Mouse (Mus musculus) stomach, embryonic 16.5 days (tissue): ENCODE data around the gene Eaf1. TPM values are rescaled to one million over a fixed set of nuclear protein-coding genes. Genes with fewer than 3 reads are reported as not detected.
"Not testable (repeated sequence)": the region's sequence is repeated elsewhere in the genome, so short reads cannot be mapped to it uniquely, and the experiment has no call there.

Source experiments
- ATAC-seq: fragments of 200-750 bp; cut with Nextera tagmentation; 2 replicates; pipeline ENCODE4 v1.8.0; 2017; ENCODE audit warnings: moderate number of reproducible peaks, moderate TSS enrichment; ENCODE audit not compliant: insufficient read depth, low FRiP score
- H3K27ac ChIP-seq: fragments of 300-500 bp; sonication (generic); 2 replicates; pipeline ENCODE4 v1.5.1; 2014; ENCODE audit warnings: low read length
- H3K27me3 ChIP-seq: fragments of 300-500 bp; sonication (generic); 2 replicates; pipeline ENCODE4 v1.6.1; 2014; ENCODE audit warnings: low read length, control low read depth, mixed read lengths; ENCODE audit not compliant: control insufficient read depth, insufficient read depth
- H3K36me3 ChIP-seq: fragments of 300-500 bp; sonication (generic); 2 replicates; pipeline ENCODE4 v1.6.1; 2014; ENCODE audit warnings: low read length; ENCODE audit not compliant: control insufficient read depth, insufficient read depth
- H3K4me1 ChIP-seq: fragments of 300-500 bp; sonication (generic); 2 replicates; pipeline ENCODE4 v1.6.1; 2014; ENCODE audit warnings: low read length, control low read depth, mixed read lengths; ENCODE audit not compliant: control insufficient read depth, insufficient read depth
- H3K4me2 ChIP-seq: fragments of 300-500 bp; sonication (generic); 2 replicates; pipeline ENCODE4 v1.6.1; 2014; ENCODE audit warnings: low read depth, low read length, mixed read lengths
- H3K4me3 ChIP-seq: fragments of 300-500 bp; sonication (generic); replicated peaks from 2 replicates; pipeline ENCODE4 v1.5.1; 2014; ENCODE audit warnings: mild to moderate bottlenecking, low read length
- H3K9ac ChIP-seq: fragments of 300-500 bp; sonication (generic); 2 replicates; pipeline ENCODE4 v1.6.1; 2014; ENCODE audit warnings: low read length
- H3K9me3 ChIP-seq: fragments of 300-500 bp; sonication (generic); replicated peaks from 2 replicates; pipeline ENCODE4 v1.6.1; 2016; ENCODE audit warnings: low read length, control low read depth; ENCODE audit not compliant: control insufficient read depth
- WGBS: fragments of 180-500 bp; shearing (Covaris S2); extraction: QIAGEN DNeasy Blood & Tissue Kit; methylation state at CpG from one replicate; pipeline ENCODE4 v1.1.7; 2014; 5-methylcytosine and 5-hydroxymethylcytosine counted together
- polyA plus RNA-seq: library from polyadenylated mRNA; unstranded; fragments of >200 nt; fragmentation: Nextera tagmentation; extraction: Ambion mirVana; gene quantifications from 2 replicates; pipeline ENCODE4 v1.2.1, GENCODE M21; 2015

The Eaf1 gene
- polyA plus RNA-seq = 21.2 and 24.7 TPM in 2 replicates

DNA sequence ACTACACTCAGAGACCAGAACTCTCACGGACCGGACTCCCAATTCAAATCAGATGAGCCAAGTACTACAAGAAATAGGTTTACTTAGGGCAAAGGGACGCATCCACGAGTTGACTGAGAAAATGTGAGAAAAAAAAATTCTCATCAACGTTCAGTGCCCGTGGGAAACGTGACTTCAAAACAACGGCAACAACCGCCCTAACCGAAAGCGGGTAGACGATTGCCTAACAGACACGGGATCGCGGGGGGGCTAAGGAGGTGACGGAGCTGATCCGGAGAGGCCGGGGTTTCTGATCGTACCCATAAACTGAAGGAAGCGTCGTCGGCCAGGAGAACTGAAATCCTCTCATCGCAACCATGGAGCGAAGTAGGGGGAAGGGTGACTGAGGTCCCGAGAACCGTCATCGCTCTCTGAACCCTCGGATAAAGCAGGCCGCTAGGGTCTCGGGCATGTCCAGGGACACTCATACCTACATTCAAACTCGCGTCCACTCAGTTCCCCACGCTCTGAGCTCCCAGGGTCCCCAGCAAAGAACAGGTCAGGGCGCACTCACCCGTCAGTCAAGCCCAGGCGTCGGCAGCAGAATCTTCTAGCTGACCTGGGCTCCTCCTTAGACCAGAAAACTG is at the start of gene Eaf1:
Eaf1 (plus strand) TSS at position 51 of the 626 bp plus-strand sequence.
- H3K4me2 ChIP-seq = peak within 1 kb of the TSS; percentile 91
- peaks cover 5% of the 10 kb centered on the region; the same call in 1 of the 2 replicates for H3K36me3 ChIP-seq
- WGBS = 1% methylated on average over 37 of the region's 37 CpGs
- no peaks in the 10 kb centered on the region for H3K27me3 ChIP-seq
- peaks cover 24% of the 10 kb centered on the region for H3K4me1 ChIP-seq
- peak; percentile 25 for ATAC-seq
- peak within 1 kb of the TSS; percentile 92 for H3K4me3 ChIP-seq
- H3K9me3 ChIP-seq = no peaks in the 10 kb centered on the region
- peak within 1 kb of the TSS; percentile 82 for H3K27ac ChIP-seq
- peak within 1 kb of the TSS; percentile 96 for H3K9ac ChIP-seq

DNA sequence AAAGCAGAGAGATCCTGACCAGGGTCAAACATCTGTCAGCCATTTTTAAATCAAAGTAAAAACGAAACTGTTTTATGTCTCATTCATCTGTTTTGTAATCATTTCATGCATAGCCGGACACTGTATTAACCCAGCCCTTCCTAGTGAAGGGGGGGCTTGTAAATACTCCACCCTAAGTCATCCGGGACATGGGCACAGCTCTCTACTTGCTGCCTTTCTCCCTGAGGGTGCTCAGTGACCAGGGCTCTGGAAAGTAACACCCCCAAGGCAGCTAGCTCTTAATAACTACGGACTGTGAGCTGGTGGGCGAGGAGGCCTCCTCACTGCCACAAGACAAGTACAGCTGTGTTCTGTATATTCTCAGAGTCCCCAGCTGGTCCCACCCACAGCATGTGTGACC is 45.2 kb upstream of the Eaf1 start:
- H3K4me1 ChIP-seq = 0 out of 2 replicates have a peak, but pooled peaks cover 3% of the 10 kb centered on the region
- H3K4me2 ChIP-seq = no peak overlapping the region
- no peak for ATAC-seq
- no peaks in the 10 kb centered on the region for H3K9me3 ChIP-seq
- H3K4me3 ChIP-seq = no peak overlapping the region
- no peak overlapping the region for H3K9ac ChIP-seq
- no peaks in the 10 kb centered on the region for H3K27me3 ChIP-seq
- WGBS = 43% methylated on average over 5 of the region's 5 CpGs
- H3K36me3 ChIP-seq = no peaks in the 10 kb centered on the region
- H3K27ac ChIP-seq = peak overlapping the region; percentile 28

DNA sequence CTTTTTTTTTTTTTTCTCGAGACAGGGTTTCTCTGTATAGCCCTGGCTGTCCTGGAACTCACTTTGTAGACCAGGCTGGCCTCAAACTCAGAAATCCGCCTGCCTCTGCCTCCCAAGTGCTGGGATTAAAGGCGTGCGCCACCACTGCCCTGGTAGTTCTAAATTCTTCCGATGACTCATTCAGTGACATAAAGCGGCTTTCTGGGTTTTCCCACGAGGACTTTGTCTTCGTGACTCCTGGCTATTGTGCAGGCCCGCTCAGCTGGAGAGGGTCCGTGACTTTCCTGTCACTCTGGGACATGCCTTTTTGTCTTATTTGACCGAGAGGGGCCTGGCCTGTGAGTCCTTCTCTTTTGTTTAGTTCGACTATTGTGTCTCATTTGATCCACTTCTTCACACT is 40.3 kb upstream of the Eaf1 start:
- 78% methylated on average over 12 of the region's 12 CpGs for WGBS
- not testable (repeated sequence) for H3K9ac ChIP-seq

DNA sequence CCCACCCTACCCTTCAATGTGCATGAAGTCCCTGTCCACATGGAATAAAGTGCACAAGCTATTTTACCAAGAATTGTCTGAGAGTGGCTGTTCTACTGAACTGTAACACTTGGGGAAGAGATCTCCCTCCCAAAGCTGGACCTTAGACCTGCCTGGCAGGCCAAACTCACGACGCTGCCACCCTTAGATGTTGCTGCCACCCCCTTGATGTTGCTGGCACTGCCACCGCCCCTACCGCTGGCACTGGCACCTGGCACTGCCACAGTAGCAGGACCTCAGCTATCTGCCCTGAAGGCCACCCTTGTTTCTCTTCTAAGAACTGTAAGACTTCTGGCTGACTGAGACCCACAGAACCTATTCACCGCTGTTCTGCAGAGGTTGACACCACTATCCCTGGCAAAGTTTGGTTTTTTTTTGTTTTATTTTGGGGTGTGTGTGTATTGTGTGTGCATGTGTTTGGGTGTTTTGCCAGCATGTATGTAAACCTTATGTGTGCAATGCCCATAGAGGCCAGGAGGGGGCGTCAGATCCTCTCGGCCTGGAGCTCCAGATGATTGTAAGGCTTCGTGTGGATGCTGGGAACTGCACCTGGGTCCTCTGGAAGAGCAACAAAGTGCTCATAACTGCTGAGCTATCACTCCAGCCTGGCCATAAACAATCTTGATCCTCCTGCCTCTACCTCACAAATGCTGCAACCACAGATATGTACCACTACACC is 39.2 kb upstream of the Eaf1 start:
- H3K36me3 ChIP-seq = no peaks in the 10 kb centered on the region
- WGBS = 89% methylated on average over 8 of the region's 8 CpGs
- H3K4me1 ChIP-seq = no peaks in the 10 kb centered on the region; the same call in 1 of the 2 replicates
- H3K27me3 ChIP-seq = no peaks in the 10 kb centered on the region
- H3K4me2 ChIP-seq = no peak overlapping the region
- H3K9me3 ChIP-seq = no peaks in the 10 kb centered on the region
- ATAC-seq = no peak
- no peak overlapping the region for H3K9ac ChIP-seq
- no peak overlapping the region for H3K4me3 ChIP-seq
- H3K27ac ChIP-seq = no peak overlapping the region

More for the DNA sequence above, 40.3 kb upstream of the Eaf1 start:
- not testable (repeated sequence) for H3K9me3 ChIP-seq, H3K4me2 ChIP-seq, ATAC-seq, H3K4me1 ChIP-seq, H3K27ac ChIP-seq, H3K4me3 ChIP-seq, H3K27me3 ChIP-seq, H3K36me3 ChIP-seq

DNA sequence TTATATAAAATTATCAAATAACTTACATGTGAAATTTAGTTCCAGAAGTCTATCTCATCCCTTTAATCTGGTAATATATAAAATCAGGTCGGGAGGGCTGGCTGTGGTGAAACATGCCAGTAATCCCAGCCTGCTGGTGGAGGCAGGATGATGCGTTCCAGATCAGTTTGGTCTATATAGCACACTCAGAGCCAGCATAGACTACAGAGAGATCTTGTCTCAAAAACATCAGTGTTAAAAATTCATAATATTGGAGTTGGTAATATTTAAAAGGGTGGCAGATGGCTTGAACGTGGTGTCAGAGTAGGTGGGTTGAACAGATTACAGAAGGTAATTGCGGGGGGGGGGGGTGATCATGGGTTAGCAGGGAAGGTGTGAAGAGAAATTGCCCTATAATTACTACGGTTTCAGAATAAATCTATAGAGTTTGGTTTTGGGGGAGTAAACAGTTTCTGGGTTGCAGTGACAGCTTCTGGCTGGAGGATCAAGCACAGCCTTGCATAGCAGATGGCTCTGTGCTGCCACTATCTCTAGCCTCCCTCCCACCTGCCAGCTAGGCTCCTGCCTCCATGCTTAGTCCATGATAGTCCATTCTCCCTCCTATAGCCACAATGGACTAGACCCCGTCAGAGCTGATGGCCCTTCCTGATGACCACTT is 38.0 kb upstream of the Eaf1 start:
- ATAC-seq = no peak
- WGBS = 78% methylated on average over 6 of the region's 6 CpGs
- no peak overlapping the region for H3K27ac ChIP-seq
- no peak overlapping the region for H3K4me3 ChIP-seq
- H3K9me3 ChIP-seq = no peaks in the 10 kb centered on the region
- H3K9ac ChIP-seq = no peak overlapping the region
- H3K36me3 ChIP-seq = no peaks in the 10 kb centered on the region
- no peaks in the 10 kb centered on the region for H3K27me3 ChIP-seq
- H3K4me1 ChIP-seq = no peaks in the 10 kb centered on the region; the same call in 1 of the 2 replicates
- H3K4me2 ChIP-seq = no peak overlapping the region

DNA sequence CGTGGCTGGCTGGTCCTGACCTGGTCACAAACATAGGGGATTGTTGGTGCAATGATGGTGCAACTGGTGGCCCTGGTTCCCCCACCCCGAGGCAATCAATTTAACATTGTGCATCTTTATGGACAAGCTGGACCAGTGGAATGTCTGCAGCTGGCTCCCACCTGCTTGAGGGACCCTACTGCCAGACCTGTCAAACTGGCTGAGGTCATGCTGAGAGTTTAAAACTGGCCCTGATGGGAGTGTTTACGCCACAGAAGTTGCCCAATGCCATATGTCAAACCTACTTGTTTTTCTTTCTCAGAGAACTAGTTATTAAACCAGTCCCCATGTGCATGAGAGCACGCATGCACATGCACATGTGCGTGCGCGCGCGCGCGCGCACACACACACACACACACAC is 36.2 kb upstream of the Eaf1 start:
- Histone ChIP-seq H3K4me3 (no peak overlapping the region), H3K4me1 (no peaks in the 10 kb centered on the region; the same call in 1 of the 2 replicates)
- WGBS = 83% methylated on average over 12 of the region's 12 CpGs

DNA sequence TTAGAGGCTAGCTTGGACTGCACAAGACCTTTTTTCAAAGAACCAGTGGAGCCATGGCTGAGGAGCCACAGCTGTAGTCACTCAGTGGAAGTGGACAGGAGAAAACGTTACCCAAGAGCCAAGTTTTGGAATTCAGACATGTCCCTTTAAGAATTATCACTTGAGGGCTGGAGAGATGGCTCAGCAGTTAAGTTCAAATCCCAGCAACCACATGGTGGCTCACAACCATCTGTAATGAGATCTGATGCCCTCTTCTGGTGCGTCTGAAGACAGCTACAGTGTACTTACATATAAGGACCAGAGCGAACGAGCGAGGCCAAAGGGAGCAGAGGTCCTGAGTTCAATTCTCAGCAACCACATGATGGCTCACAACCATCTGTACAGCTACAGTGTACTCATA is 32.0 kb upstream of the Eaf1 start:
- H3K9ac ChIP-seq, H3K4me3 ChIP-seq, ATAC-seq, H3K27me3 ChIP-seq, H3K36me3 ChIP-seq, H3K9me3 ChIP-seq, H3K4me1 ChIP-seq, H3K27ac ChIP-seq, H3K4me2 ChIP-seq: not testable (repeated sequence)
- 68% methylated on average over 5 of the region's 5 CpGs for WGBS

More for the DNA sequence above, 36.2 kb upstream of the Eaf1 start:
- Histone ChIP-seq H3K4me2 (no peak overlapping the region), H3K9me3 (no peaks in the 10 kb centered on the region), H3K9ac (no peak overlapping the region), H3K36me3 (no peaks in the 10 kb centered on the region), H3K27me3 (no peaks in the 10 kb centered on the region), H3K27ac (no peak overlapping the region)
- no peak for ATAC-seq

DNA sequence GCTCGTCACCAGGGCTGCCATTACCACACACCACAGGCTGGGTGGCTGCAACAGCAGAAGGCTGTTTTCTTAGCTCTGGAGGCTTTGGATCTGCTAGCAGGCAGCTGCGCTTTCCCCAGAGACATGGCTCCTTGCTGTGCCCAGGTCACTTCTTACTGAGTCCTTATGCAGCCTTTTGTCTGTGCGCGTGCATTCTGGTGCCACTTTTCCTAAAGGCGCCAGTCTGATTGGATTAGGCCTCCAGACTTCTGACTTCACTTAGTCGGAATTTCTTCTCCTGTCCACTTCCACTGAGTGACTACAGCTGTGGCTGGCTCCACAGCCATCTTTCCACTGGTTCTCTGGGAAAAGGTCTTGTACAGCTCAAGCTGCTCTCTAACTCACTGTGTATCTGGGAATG is 31.3 kb upstream of the Eaf1 start:
- Histone ChIP-seq H3K27ac (peak overlapping the region; percentile 59), H3K36me3 (no peaks in the 10 kb centered on the region), H3K9me3 (no peaks in the 10 kb centered on the region), H3K4me3 (no peak overlapping the region), H3K27me3 (no peaks in the 10 kb centered on the region), H3K4me1 (no peaks in the 10 kb centered on the region; the same call in 1 of the 2 replicates), H3K9ac (peak overlapping the region; percentile 0; the same call in 1 of the 2 replicates), H3K4me2 (no peak overlapping the region)
- ATAC-seq = peak; percentile 71; the same call in 1 of the 2 replicates
- 61% methylated on average over 6 of the region's 6 CpGs for WGBS

DNA sequence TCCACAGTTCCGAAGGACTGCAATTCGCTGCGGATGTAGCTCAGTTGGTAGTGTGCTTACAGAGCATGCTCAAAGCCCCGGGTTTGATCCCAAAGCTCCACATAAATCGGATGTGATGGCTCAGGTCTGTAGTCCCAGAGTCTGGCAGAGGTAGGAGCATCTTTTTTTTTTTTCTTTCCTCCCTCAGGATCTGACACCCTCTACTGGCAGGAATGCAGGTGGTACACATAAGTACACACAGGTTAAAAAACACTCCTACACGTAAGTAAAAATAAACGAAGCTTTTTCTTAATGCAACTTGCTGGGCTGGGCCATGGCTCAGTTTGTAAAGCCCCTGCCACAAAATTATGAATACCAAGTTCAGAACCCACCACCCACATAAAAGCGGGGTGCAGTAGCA is 30.0 kb upstream of the Eaf1 start:
- no peak overlapping the region for H3K4me3 ChIP-seq
- no peak overlapping the region for H3K9ac ChIP-seq
- H3K27me3 ChIP-seq = no peaks in the 10 kb centered on the region
- no peak overlapping the region for H3K4me2 ChIP-seq
- H3K9me3 ChIP-seq = no peaks in the 10 kb centered on the region
- ATAC-seq = no peak
- H3K4me1 ChIP-seq = no peaks in the 10 kb centered on the region
- no peak overlapping the region for H3K27ac ChIP-seq
- no peaks in the 10 kb centered on the region for H3K36me3 ChIP-seq
- 52% methylated on average over 8 of the region's 8 CpGs for WGBS
